Mouse (Mus musculus) left cerebral cortex, postnatal 36 days (tissue): ENCODE measurements around the gene Gria2. TPM values are rescaled to one million over a fixed set of nuclear protein-coding genes. Genes with fewer than 3 reads are reported as not detected.
A peak's percentile ranks its signal among the peaks of the same experiment; 100 is the strongest.

ENCODE experiments used
- DNase-seq, 2 experiments: peaks; one replicate each; pipeline ENCODE4 v3.0.0; 2021 to 2022; ENCODE audit warnings: low spot score in 2 of 2, mixed read lengths in 1 of 2
- intact Hi-C: fragments of 180-260 bp; cut with DNase I; formaldehyde crosslinking; loops from one replicate; pipeline ENCODE4 v1.15.1; 2025
- total RNA-seq, 2 experiments: library from RNA; stranded (reverse); gene quantifications; 2 replicates each; pipeline ENCODE4 v1.2.3; 2021

The Gria2 gene
- total RNA-seq, 2 experiments from 2014 or later, result 440 to 563 TPM

GRCm38 (mm10) chr3:80781144-80781530 is 21.5 kb downstream of the Gria2 start:
- intact Hi-C loops, result no loop called here
- no peak for DNase-seq

DNA sequence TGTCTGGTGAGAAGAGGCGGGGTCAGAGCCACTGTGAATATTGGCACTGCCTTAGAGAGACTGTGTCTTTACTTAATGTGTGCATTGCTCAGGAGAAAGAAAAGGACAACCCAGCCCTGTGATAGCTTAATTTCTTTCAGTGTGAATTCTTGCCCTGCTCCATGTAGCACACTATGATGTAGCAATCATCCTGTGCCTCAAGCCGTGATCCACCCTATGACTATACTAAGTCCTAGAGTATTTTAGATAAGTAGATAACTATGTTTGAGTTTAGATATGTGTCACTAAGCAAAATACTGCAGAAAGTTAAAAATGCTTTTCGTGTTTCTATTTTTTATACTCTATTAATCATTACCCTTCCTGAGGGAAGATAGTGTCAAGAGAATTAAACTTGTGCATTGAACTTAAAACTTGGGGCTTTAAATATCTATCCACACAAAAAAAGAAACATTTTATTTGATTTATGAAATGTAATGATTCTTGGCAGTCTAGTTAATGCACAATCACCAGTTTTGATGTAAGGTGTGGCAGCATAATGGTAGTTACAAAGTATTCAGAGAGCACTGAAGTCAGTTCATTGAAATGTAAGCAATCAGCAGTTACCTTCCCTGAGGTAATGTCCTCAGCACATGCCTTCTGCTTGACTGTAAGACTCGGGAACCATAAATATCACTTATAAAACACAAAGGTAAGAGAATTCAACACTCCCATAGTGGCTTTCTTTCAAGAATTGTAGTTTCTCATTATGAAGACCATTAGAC is 22.1 kb downstream of the Gria2 start:
- no peak for DNase-seq
- intact Hi-C loops, result no loop called here

- intact Hi-C loops, result no loop called here
- no peak for DNase-seq
These were observed 26.0 kb downstream of the Gria2 start for GRCm38 (mm10) chr3:80776628-80777027.

DNA sequence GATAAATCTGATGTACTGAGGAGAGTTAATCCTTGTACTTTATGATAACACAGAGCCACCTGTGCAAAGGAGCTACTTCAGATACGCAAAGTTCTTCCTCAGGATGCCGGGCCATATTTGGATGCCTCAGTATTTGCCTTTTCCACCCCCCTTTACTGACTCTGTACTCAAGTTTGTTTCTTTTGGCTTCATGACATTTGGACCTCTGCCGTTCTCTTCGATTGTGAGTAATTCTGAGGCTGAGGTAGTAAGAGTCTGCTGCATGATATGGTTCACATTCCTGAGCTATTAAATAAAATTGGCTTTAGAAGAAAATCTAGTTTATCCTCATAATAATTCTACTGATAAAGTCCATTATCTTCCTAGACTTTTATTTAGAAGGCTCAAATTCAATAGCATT is 26.7 kb downstream of the Gria2 start:
- intact Hi-C loops, result no loop called here
- no peak for DNase-seq

DNA sequence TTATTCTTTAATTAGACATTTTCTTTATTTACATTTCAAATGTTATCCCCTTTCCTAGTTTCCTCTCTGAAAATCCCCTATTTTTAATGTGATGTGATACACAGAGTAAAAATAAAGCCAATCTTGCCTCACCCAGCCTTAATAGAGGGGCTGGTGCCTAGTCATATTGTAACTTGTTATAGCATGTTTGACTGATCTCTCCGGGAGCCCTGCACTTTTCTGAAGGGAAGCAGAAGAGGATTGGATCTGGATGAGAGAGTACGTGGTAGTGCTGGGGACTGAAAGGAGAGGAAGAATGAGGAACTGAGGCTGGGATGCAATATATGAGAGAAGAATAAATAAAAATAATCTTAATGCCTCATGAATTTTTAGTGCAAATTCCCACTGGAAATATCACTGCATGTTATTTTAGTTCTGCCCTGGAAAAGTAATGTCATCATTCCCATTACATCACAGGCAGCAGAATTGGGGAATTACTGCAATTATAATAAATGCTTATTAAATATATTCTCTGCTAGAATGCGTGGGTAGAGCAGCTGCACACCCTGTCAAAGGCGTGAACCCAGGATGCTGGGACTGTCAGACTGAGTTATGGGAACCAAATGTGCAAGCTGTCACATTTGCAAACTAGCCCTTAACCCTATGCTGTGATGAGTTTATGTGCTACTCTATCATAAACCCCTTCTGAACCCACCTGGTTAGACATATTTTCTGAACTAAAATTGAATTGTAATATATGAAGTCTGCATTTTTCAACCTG is 28.4 kb downstream of the Gria2 start:
- DNase-seq, result no peak
- intact Hi-C loops, result no loop called here

- DNase-seq, result no peak
- intact Hi-C loops, result no loop called here
These were observed 29.4 kb downstream of the Gria2 start for GRCm38 (mm10) chr3:80773232-80773631.

DNA sequence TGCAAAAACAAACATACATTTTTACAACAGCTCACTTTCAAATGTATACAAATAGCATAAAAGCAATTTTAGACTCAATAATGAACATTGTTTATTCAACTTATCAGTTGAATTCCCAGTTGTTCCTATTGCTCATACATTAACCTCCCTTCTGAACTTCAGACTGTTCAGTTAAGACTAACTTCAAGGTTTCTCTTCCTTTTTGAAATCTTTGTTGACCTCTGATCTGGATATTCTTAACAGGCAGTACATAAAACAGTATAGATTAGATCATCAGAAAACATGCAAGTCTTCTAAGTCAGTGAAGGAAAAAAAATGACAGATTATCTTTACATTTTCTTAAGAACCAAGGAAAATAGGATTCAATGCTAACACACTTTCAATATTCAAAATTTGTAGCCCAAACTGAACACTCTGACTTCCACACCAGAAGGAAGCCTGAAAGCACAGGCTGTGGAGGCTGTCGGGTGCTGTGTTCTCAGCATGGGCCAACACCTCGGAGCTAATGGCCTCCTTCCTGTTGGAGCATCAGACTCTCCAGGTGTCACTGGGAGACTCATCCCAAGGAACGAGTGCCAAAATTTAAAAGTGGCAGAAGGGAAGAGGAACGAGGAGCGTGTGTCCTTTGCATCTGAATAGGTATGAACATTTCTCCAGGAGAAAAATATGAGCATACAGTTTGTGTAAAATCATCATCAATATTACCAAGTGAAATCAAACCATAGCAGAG is 33.0 kb downstream of the Gria2 start:
- intact Hi-C loops, result no loop called here

DNA sequence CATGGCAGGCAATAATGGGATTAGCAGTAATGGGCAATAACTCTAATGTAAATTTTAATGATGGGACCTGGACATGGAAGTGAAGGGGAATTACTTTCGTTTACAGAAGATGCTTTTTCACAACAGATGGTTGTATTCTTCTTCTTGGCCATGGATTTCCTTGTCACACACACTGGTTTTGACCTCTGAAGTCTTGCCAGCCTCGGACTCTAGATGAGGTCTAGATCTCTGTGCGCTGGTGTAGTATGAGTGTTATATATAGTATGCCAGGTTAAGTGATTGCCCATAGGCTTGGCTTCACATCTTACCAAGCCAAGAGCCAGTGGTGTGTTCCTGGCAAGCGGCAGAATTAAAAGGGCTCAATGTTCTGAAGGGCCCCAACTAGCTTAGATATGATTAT is 43.7 kb downstream of the Gria2 start:
- intact Hi-C loops, result no loop called here
- no peak for DNase-seq

More for the DNA sequence above, 33.0 kb downstream of the Gria2 start:
- DNase-seq, result no peak

DNA sequence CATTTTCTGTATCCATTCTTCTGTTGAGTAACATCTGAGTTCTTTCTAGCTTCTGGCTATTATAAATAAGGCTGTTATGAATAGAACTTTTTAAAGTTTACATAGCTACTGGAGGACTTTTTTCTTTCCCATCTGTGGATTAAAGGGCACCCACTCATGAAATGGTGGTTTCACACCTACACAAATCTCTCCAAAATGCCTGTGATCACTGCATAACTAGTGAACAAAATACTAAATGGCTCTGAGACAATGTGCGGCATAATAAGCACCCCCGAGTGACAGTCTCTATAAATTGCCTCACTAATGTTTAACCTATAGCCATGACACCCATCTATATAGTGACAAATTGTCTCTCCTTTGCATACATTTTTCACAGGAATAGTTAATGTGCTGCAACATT is 44.3 kb downstream of the Gria2 start:
- DNase-seq, result no peak
- intact Hi-C loops, result no loop called here

DNA sequence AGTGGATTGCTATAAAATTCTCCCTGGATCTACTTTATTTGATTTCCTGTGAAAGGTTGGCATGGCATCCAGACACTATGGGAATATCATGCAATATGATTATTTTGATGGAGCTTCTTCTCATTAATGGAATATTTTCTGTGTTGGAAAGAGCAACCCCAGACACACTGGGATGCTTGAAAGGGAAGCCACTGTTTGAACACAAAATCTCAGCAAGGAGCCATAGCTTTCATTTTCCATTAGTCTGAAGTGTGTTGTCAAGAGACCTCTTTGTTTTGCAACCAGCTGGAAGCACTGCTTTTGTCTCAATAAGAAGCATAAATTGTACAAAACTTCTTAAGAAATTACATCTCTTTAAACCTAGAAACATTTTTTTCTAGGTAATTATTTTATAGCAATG is 51.8 kb downstream of the Gria2 start:
- intact Hi-C loops, result no loop called here
- DNase-seq, result no peak

- no peak for DNase-seq
- intact Hi-C loops, result no loop called here
These were observed 77.4 kb downstream of the Gria2 start for GRCm38 (mm10) chr3:80725205-80725604.

DNA sequence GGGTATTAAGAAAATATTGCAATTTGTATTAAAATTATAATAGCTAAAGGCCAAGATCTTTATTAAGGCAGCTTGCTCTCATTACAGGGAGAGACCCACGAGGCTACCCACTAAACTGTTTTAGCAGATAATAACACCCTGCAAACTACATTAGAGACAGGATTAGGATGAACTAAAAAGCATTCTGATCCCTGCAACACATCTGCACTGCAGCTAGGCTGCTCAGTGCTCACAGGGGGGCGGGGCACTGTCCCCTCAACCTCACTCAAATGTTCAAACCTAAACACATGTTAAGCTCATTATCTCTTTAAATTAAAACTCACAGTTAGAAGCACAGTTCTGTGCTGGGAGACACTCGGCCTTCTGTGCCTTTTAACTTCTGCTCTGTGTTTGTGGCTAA is 89.5 kb downstream of the Gria2 start:
- DNase-seq, result no peak
- intact Hi-C loops, result no loop called here

- intact Hi-C loops, result no loop called here
- no peak for DNase-seq
These were observed 93.6 kb downstream of the Gria2 start for GRCm38 (mm10) chr3:80708992-80709391.

GRCm38 (mm10) chr3:80702173-80702572 is 100.5 kb downstream of the Gria2 start:
- DNase-seq, result no peak

DNA sequence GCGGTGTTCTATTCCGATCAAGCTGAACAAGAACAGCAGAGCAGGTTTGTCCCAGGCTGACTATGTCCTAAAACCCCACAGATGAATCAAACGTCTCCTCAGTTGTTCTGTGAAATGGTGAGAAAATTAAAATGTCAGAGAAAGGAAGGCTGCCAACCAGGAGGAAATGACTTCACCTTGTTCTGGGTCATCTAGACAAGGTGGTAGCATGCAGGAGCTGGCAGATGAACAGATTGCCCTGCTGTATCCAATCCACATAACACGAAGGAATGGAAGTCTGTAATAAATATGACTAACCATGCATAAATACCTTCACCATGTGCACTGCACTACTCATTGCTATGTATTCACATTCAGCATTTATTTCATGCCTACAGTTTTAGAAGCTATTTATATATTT is 105.1 kb downstream of the Gria2 start:
- intact Hi-C loops, result loop anchor here (10.0 kb wide), 1 partner anchor 1087 kb away; no protein-coding TSS in a partner anchor
- DNase-seq, result peak in 1 of 2 experiments; percentile 29

More at GRCm38 (mm10) chr3:80702173-80702572, 100.5 kb downstream of the Gria2 start:
- intact Hi-C loops, result no loop called here

GRCm38 (mm10) chr3:80694965-80695364 is 107.7 kb downstream of the Gria2 start:
- intact Hi-C loops, result loop anchor here (10.0 kb wide), 1 partner anchor 1090 kb away; no protein-coding TSS in a partner anchor
- DNase-seq, result no peak

DNA sequence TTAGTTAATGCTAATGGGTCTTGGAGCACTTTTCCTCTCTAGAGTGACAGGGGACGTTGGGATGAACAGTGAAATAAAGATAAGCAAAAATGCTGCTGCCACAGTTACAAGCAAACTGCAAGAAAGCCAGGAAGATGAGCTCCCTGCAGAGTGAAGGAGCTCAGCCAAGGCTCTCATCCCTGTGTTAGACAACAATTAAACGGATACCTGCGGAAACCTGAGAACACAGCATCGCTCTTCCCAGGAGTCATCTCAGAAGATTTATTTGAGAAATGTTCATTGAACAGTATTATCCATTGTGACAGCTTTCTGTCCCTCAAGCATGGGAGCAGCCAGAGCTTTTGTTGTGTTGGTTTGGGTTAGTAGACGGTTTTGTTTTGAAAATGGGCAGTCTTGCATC is 137.5 kb downstream of the Gria2 start:
- no peak for DNase-seq
- intact Hi-C loops, result loop anchor here (10.0 kb wide), 2 partner anchors 120 to 580 kb away; no protein-coding TSS in a partner anchor

GRCm38 (mm10) chr3:80663293-80663692 is 139.3 kb downstream of the Gria2 start:
- intact Hi-C loops, result loop anchor here (10.0 kb wide), 2 partner anchors 118 to 578 kb away; no protein-coding TSS in a partner anchor
- DNase-seq, result no peak

DNA sequence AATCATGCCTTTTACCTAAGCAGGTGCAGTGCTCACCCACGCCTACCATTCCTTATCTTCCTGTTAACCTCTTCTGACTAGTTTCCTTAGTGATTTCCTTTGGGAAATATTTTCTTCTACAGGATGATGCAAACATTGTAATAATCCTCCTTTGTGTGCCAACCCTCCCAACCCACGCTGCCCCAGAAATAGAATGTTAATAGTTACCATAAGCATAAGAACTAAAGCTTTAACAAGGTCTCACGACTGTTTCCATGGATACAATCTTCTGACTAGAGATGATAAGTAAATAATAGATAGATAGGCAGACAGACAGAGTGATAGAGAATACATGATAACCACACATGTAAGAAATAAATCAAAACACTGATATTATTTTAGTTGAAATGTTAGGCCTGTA is 140.8 kb downstream of the Gria2 start:
- DNase-seq, result no peak
- intact Hi-C loops, result loop anchor here (10.0 kb wide), 2 partner anchors 117 to 577 kb away; no protein-coding TSS in a partner anchor

DNA sequence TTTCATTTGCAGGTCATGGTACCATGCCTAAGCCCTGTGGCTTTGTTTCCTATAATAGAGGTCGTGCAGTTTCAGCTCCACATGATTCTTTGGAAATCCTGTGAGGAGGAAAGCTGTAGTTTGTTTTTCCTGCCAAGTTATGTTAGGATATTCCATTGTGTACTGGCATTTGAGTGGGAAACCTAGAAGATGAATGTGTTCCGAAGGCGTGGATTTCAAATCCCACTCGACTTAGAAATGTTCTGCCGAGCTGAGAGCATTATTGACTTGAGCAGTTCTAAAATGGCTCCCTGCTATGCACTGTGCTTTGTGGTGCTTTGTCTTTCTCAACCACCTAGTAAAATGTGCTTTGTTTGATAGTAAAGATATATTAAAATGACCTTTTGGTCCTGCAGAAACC is 150.4 kb downstream of the Gria2 start:
- intact Hi-C loops, result no loop called here
- no peak for DNase-seq
